Mouse (Mus musculus) WW6 (cell line): ENCODE data around the gene Map2.

Source experiments
- DNase-seq: peaks from one replicate; pipeline ENCODE4 v3.0.0-alpha.2; 2013; ENCODE audit warnings: low read depth, low spot score

The Map2 gene

GRCm38 (mm10) chr1:66292121-66292881 lies 117.2 kb downstream of the Map2 start:
- no peak for DNase-seq

- DNase-seq: no peak
These were observed 124.3 kb downstream of the Map2 start for GRCm38 (mm10) chr1:66299376-66299775.

- DNase-seq: no peak
These were observed 145.5 kb downstream of the Map2 start for GRCm38 (mm10) chr1:66320378-66321135.

GRCm38 (mm10) chr1:66321136-66321502 lies 146.0 kb downstream of the Map2 start:
- no peak for DNase-seq

- no peak for DNase-seq
These were observed 146.6 kb downstream of the Map2 start for GRCm38 (mm10) chr1:66321631-66322142.

GRCm38 (mm10) chr1:66323461-66323860 lies 148.4 kb downstream of the Map2 start:
- DNase-seq: no peak

DNA sequence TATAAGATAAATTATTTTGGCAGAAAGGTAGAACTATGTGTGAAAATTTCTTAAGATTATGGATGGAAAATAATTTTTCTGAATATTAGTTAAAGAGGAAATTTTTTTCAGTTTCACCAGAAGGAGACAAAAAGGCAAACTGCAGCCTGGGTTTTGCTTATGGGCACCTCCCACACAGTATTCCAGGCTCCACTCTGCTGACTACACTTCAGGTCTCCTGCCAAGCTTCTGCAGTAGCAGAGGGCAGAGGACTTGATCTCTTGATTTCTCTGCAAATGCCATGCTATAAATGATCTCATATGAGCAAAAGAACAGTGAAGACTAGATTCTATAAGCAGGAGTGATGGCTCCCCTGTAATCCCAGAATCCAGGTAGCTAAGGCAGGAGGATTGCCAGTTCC lies 149.9 kb downstream of the Map2 start:
- no peak for DNase-seq

GRCm38 (mm10) chr1:66328996-66329395 lies 153.9 kb downstream of the Map2 start:
- no peak for DNase-seq

DNA sequence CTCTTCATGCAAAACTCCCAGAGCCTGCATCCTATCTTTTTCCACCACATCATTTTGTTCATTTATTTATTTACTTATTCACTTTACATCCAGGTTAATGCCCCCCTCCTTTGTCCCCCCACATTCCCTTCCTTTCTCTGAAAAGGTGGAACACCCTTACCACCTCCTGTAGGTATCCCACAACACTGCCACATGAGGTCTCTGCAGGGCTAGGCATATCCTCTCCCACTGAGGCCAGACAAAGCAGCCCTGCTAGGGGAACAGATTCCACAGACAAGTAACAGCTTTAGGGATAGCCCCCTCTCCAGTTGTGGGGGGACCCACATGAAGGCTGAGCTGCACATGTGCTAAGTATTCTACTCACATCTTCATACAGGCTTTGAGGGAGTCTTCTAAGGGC lies 154.5 kb downstream of the Map2 start:
- no peak for DNase-seq

- DNase-seq: no peak
These were observed 160.7 kb downstream of the Map2 start for GRCm38 (mm10) chr1:66335724-66336284.

DNA sequence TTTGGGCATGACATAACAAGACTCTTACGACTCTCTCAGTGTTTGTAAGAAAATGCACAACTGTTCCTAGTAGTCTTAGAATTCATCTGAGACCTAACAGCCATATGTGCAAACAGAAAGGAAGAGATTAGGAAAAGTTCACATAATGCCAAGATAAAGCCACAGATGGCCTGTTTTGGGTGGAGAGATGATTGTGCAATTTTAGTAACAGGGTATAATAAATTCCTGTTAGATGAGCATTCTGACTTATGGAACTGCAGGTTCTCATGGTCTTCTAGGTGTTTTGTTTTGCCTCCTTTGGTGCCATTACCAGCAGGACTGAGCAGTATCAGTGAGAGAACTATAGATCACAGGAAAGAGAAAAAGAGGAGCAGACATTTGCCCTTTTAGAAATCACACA lies 164.1 kb downstream of the Map2 start:
- no peak for DNase-seq

GRCm38 (mm10) chr1:66348404-66349165 lies 173.5 kb downstream of the Map2 start:
- no peak for DNase-seq

GRCm38 (mm10) chr1:66349166-66349835 lies 174.2 kb downstream of the Map2 start:
- no peak for DNase-seq

DNA sequence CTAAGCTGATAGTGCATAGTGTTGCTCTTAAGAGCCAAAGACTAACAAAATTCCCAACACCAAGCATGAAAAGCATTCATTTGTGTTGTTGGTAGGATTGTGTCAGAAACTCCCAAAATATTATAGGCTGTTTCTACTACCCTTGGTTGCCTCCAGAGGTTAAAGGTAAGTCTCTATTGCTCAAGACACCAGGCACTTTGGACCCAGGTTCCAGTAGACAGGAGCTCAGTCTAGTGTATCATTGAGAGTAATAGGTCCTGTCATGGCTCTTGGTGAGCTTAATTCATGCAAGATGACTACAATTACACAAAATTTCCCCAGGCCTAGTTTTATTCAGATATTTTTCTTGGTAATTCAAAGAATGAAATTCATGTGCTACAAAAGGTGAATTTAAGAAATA lies 176.3 kb downstream of the Map2 start:
- no peak for DNase-seq

DNA sequence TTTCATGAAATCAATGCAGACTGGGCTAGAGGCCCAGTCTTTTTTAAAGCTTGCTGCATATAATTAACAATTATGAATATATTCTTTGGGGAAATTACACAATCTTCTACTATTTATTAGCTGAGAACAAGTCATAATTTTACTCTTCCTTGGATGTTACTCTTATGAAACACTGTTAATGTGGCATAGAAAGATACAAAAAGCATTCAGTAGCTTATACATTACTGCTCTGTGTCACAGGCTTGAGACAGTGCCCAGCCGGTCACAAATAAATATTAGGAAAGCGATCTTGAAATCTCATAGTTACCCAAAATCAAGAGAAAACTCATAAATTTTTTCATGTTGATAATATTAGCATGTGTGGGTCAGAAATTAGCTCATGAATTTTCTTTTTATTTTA lies 186.7 kb downstream of the Map2 start:
- DNase-seq: no peak

DNA sequence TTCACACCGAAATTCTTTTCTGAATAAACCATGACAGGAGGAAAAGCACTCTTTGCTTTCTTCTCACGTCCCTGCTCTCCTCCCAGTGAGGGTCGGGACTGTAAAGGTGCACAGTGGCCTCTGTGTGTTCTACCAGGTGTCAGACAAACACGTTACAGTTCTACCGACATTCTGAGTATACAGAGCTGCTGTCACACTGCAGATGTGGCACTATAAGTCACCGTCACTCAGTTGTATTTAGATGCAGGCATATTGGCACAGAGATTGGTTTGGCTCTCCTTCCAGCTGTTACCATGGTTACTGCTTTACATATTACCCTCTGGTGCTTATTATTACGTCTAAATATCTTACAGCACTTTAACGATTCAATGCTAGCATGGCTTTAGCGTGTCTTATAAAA lies 188.2 kb downstream of the Map2 start:
- no peak for DNase-seq

DNA sequence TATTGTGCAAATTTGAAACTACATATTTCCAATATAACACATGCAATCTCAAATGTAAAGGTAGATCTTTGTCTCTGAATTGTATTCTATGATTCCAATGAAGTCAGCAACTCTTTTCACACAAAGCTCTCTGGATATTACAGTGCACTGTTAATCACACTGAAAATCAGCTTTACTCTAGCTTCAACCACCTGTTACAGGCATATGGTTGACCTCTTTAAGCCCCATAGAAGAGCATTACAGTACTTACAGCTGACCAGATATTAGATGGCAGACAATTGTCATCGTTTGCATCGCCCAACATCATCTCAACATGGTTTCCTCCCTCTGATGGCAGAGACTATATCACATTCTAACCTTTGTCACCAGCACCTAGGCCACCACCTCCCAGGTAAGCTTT lies 189.3 kb downstream of the Map2 start:
- DNase-seq: no peak

DNA sequence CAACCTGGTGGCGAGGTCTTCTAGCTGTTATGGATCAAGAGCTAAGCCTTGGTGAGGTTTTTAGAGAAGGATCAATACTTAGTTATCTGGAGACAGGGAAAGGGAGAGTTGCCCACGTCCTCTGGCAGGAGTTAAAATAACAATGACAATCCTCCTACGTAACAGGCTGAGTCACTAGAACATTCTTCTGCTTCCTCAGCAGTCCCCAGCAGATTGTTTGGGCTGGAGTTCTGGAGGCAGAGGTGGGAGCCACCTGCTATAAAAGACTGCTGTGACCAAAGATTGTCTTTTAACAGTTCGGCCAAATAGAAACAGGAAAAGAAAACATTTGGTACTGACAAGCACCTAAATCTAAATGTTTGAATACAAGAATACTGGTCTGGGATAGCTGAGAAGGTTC lies 190.5 kb downstream of the Map2 start:
- no peak for DNase-seq

DNA sequence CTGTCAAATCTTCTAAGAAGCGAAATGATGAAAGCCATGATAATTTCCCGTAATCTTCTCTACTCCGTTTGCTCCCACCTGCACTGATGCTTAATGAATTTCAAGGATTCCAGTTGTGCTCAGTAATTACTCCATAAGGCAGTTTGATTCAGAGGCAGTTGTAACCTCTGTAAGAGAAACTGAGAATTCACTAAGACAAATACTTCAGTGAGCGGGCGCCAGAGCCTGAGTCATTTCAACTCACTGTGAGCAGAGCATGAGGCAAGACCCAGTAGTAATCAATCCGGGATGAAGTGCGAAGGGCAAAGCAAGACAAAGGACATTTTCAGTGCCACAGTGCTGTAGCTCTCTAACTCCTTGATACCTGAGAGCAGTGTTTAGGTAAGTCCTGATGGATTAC lies 194.4 kb downstream of the Map2 start:
- DNase-seq: no peak

DNA sequence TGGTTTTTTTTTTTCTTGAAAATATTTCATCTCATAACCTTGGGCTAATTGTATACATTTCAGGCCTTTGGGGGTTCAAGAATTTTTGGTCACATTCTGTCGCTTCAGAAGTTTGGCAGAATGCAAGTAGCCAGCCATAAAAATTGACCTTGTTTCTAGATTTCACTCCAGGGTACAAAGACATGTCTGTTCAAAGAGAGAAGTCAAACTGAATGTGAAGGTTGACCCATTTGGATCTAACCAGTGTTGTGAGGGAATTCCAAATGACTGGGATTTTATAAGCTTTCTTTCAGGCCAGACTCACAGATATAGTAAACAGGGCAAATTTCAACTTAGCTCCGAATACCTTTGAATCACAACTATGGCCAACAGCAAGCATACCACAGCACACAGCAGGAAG lies 196.3 kb downstream of the Map2 start:
- DNase-seq: no peak

DNA sequence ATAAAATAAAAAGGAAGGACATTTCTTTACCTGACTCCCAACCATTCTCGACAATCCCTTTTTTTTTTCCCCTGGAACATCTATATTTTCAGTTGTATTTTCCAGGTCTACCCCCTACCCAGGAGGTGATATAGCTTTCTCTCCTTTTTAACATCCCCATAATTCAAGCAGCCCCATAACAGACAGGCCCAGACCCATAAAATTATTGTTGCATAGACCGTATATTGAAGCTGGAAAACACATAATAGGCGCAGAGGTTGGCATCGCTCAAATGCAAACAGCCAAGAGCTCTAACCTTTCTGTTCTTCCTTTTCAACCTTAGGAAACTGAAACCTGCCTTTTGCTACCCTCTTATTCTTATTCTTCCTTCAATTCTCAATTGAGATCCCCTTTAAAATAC lies 211.2 kb downstream of the Map2 start:
- no peak for DNase-seq
